Mouse (Mus musculus): Measurements from ENCODE around the gene Mrpl37. TPM values are rescaled to one million over a fixed set of nuclear protein-coding genes. Genes with fewer than 3 reads are reported as not detected.

The Mrpl37 gene
- 68.4 TPM for polyA plus RNA-seq (2015; fragmentation: Illumina TruSeq; extraction: RNeasy Lipid Tissue Mini Kit (QIAGEN cat#74804); ENCODE audit: low read depth, low replicate concordance)

DNA sequence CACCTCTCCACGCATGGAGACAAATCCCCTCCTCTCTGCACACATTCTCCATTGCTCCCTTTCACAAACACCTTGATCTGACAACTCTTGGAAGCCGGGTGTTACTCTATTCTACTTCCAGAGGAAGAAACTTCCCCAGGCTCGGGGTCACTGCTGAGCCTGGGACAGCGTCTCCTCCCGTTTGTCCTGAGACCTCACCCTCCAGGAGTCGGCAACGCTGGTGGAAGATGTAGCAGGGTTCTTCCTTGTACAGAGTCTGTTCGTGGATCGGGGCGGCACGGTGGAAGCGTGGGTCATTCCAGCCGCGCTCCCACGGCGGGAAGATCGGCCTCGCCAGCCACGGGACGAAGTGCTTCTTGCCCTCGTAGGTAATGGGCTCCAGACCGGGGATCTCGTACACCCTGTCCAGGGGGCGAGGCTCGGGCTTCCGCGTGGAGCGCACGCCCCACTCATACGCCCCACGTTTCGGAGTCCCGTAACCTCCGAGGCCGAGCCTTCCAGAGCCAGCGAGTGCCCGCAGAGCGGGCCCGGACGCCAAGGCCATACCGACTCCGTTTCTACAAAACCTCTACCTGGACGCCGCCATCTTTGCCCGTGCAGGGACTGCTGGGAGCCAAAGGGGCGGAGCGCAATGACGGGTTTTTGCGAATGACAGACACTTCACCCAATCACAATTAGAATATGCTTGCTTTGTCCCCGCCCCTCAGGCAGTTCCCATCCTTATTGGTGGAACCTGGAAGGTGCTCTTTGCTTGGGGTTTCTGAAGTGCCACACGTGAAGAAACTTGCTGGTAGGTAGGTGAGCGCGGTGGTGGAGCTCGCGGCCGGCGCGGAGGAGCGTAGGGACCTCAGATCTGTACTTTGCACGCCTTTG lies at the start of gene Mrpl37, which contains the start of gene Cyb5rl:
Gene Mrpl37 (minus strand): TSS at position 617 of the 873 bp plus-strand sequence.
Gene Cyb5rl (plus strand): TSS at position 737 of the 873 bp plus-strand sequence.

DNA sequence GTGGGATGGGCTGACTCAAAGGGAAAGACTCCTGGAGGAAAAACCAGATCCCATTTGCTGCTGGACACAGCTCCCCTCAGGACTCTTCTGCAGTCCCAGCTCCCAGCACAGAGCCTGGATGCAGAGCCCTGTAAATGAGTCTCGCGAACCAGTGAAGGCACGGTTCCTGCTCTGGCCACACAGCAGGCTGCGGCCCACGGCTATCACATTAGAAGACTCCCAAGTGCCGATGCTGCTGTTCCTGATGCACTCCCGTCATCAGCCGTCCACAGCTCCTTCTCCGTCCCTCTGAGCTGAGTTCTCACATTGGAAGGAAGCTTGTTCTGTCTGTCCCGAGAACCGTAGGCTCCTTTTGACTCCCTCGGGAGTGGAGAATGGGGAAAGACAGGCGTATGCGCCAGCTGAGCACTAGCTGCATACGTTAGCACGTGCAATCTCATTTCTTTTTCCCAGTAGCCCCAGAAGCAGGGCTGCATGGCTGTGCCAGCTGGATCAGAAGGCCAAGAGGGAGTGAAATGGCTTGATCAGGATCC lies 30.2 kb upstream of the Mrpl37 start, which contains the start of gene Cdcp2:
Gene Cdcp2 (plus strand): TSS at position 51 of the 533 bp plus-strand sequence.

Other genes with a start within 250 kb of the Mrpl37 start
- gene Ssbp3, start 156.2 kb downstream of the Mrpl37 start, polyA plus RNA-seq (2015; fragmentation: Illumina TruSeq; extraction: RNeasy Lipid Tissue Mini Kit (QIAGEN cat#74804); ENCODE audit: low read depth, low replicate concordance): 92.6 TPM
- gene Cyb5rl, start 120 bp upstream of the Mrpl37 start, polyA plus RNA-seq (2015; fragmentation: Illumina TruSeq; extraction: RNeasy Lipid Tissue Mini Kit (QIAGEN cat#74804); ENCODE audit: low read depth, low replicate concordance): 6.5 TPM
- not detected for gene Cdcp2, start 30.0 kb upstream of the Mrpl37 start, polyA plus RNA-seq (2015; fragmentation: Illumina TruSeq; extraction: RNeasy Lipid Tissue Mini Kit (QIAGEN cat#74804); ENCODE audit: low read depth, low replicate concordance)
- gene Tmem59, start 111.5 kb upstream of the Mrpl37 start, polyA plus RNA-seq (2015; fragmentation: Illumina TruSeq; extraction: RNeasy Lipid Tissue Mini Kit (QIAGEN cat#74804); ENCODE audit: low read depth, low replicate concordance): 349 TPM
- 17.0 TPM for gene Tceanc2, start 112.2 kb upstream of the Mrpl37 start, polyA plus RNA-seq (2015; fragmentation: Illumina TruSeq; extraction: RNeasy Lipid Tissue Mini Kit (QIAGEN cat#74804); ENCODE audit: low read depth, low replicate concordance)
- gene Ldlrad1, start 142.3 kb upstream of the Mrpl37 start, polyA plus RNA-seq (2015; fragmentation: Illumina TruSeq; extraction: RNeasy Lipid Tissue Mini Kit (QIAGEN cat#74804); ENCODE audit: low read depth, low replicate concordance): not detected
- 28.3 TPM for gene Lrrc42, start 186.7 kb upstream of the Mrpl37 start, polyA plus RNA-seq (2015; fragmentation: Illumina TruSeq; extraction: RNeasy Lipid Tissue Mini Kit (QIAGEN cat#74804); ENCODE audit: low read depth, low replicate concordance)
- gene Hspb11, start 186.7 kb upstream of the Mrpl37 start, polyA plus RNA-seq (2015; fragmentation: Illumina TruSeq; extraction: RNeasy Lipid Tissue Mini Kit (QIAGEN cat#74804); ENCODE audit: low read depth, low replicate concordance): 34.7 TPM
- not detected for gene Dio1, start 240.3 kb upstream of the Mrpl37 start, polyA plus RNA-seq (2015; fragmentation: Illumina TruSeq; extraction: RNeasy Lipid Tissue Mini Kit (QIAGEN cat#74804); ENCODE audit: low read depth, low replicate concordance)
- gene Yipf1, start 247.5 kb upstream of the Mrpl37 start, polyA plus RNA-seq (2015; fragmentation: Illumina TruSeq; extraction: RNeasy Lipid Tissue Mini Kit (QIAGEN cat#74804); ENCODE audit: low read depth, low replicate concordance): 61.8 TPM